ENCODE assay signal across 29 mouse cellular contexts in genomic region chr13:107917564-107917963, GRCm38 (mm10).
"Had no signal": no experiment of that assay in that cellular context is flagged by ENCODE, and none has a peak within 500 bp of the region (broad histone marks: within the 10 kb centered on the region; RNA-seq: fewer than 3 reads in every experiment).

No protein-coding gene starts in this region.

- H3K9ac ChIP-seq: embryonic facial prominence, embryonic 12.5 days; embryonic facial prominence, embryonic 13.5 days; embryonic facial prominence, embryonic 15.5 days; forebrain, embryonic 12.5 days; forebrain, embryonic 13.5 days; forebrain, embryonic 15.5 days; forebrain, postnatal 0 days had no signal

- H3K4me3 ChIP-seq: embryonic facial prominence, embryonic 10.5 days; embryonic facial prominence, embryonic 12.5 days; embryonic facial prominence, embryonic 13.5 days; embryonic facial prominence, embryonic 15.5 days; erythroblast, embryonic 14.5 days; forebrain, embryonic 10.5 days; forebrain, embryonic 12.5 days; forebrain, embryonic 13.5 days; forebrain, embryonic 15.5 days; gastrocnemius, adult 2 months; heart, adult 2 months had no signal

- ATAC-seq: forebrain, embryonic 13.5 days; forebrain, embryonic 14.5 days; forebrain, embryonic 15.5 days; forebrain, embryonic 16.5 days; forebrain, postnatal 0 days had no signal

- H3K27ac ChIP-seq: embryonic facial prominence, embryonic 10.5 days; embryonic facial prominence, embryonic 12.5 days; embryonic facial prominence, embryonic 13.5 days; embryonic facial prominence, embryonic 15.5 days; forebrain, embryonic 10.5 days; forebrain, embryonic 12.5 days; forebrain, embryonic 13.5 days; forebrain, embryonic 15.5 days; gastrocnemius, adult 2 months; heart, adult 2 months had no signal

- H3K27me3 ChIP-seq: embryonic facial prominence, embryonic 12.5 days; embryonic facial prominence, embryonic 13.5 days; embryonic facial prominence, embryonic 15.5 days; forebrain, embryonic 13.5 days; forebrain, embryonic 15.5 days had no signal

- H3K9me3 ChIP-seq: embryonic facial prominence, embryonic 10.5 days; embryonic facial prominence, embryonic 12.5 days; embryonic facial prominence, embryonic 13.5 days; embryonic facial prominence, embryonic 15.5 days; forebrain, embryonic 12.5 days; forebrain, embryonic 13.5 days; forebrain, embryonic 15.5 days had no signal

- H3K4me2 ChIP-seq: embryonic facial prominence, embryonic 12.5 days; embryonic facial prominence, embryonic 13.5 days; embryonic facial prominence, embryonic 15.5 days; forebrain, embryonic 12.5 days; forebrain, embryonic 13.5 days; forebrain, embryonic 15.5 days had no signal

- H3K4me1 ChIP-seq: forebrain, embryonic 10.5 days; forebrain, embryonic 12.5 days; forebrain, embryonic 13.5 days had no signal

- H3K36me3 ChIP-seq: embryonic facial prominence, embryonic 10.5 days; embryonic facial prominence, embryonic 12.5 days; embryonic facial prominence, embryonic 13.5 days; embryonic facial prominence, embryonic 15.5 days; forebrain, embryonic 10.5 days; forebrain, embryonic 12.5 days; forebrain, embryonic 15.5 days had no signal

- DNase-seq: cerebellum, adult 2 months; cerebellum, adult 8-10 months; cerebellum, adult 9-10 months; cerebellum, adult 9-11 months; cerebellum, postnatal 10 days; cerebellum, postnatal 14 days; cerebellum, postnatal 25 days; cerebellum, postnatal 36 days; embryo, embryonic 11 days; forebrain, postnatal 0 days; gastrocnemius, adult 2 months; gastrocnemius, postnatal 10 days; gastrocnemius, postnatal 14 days; gastrocnemius, postnatal 25 days; gastrocnemius, postnatal 36 days; heart, adult 11 months; heart, adult 18-20 months; heart, adult 2 months had no signal
